Mouse (Mus musculus) ES-Bruce4 (cell line): ENCODE measurements around the gene Zbtb25.

Experiments
- CTCF ChIP-seq: IDR thresholded peaks from one replicate; pipeline ENCODE4 v1.8.1; 2011; ENCODE audit warnings: low read depth, low read length
- POLR2A ChIP-seq: IDR thresholded peaks from one replicate; pipeline ENCODE4 v1.8.1; 2011; ENCODE audit warnings: low read length; ENCODE audit not compliant: insufficient read depth

GRCm38 (mm10) chr12:76377059-76377458 lies 7.7 kb upstream of the Zbtb25 start:
- TF ChIP-seq POLR2A (no peak), CTCF (no peak)
